Mouse (Mus musculus) hindbrain, embryonic 15.5 days (tissue): Measurements from ENCODE around the gene Spint3. TPM values are rescaled to one million over a fixed set of nuclear protein-coding genes. Genes with fewer than 3 reads are reported as not detected.

Source experiments
- ATAC-seq: fragments of 200-750 bp; cut with Nextera tagmentation; 2 replicates; pipeline ENCODE4 v1.8.0; 2017; ENCODE audit warnings: low read depth, moderate number of reproducible peaks, moderate TSS enrichment; ENCODE audit not compliant: low FRiP score
- H3K27ac ChIP-seq: fragments of 300-500 bp; sonication (generic); replicated peaks from 2 replicates; pipeline ENCODE4 v1.5.1; 2015; ENCODE audit warnings: mild to moderate bottlenecking, inconsistent platforms
- H3K27me3 ChIP-seq: fragments of 300-500 bp; sonication (generic); 2 replicates; pipeline ENCODE4 v1.6.1; 2015; ENCODE audit warnings: control low read depth, inconsistent platforms
- H3K36me3 ChIP-seq: fragments of 300-500 bp; sonication (generic); 2 replicates; pipeline ENCODE4 v1.6.1; 2015; ENCODE audit warnings: control low read depth, inconsistent platforms
- H3K4me1 ChIP-seq: fragments of 300-500 bp; sonication (generic); replicated peaks from 2 replicates; pipeline ENCODE4 v1.6.1; 2015; ENCODE audit warnings: control low read depth, inconsistent platforms
- H3K4me2 ChIP-seq: fragments of 300-500 bp; sonication (generic); 2 replicates; pipeline ENCODE4 v1.6.1; 2015; ENCODE audit warnings: moderate library complexity, mild to moderate bottlenecking, inconsistent platforms
- H3K4me3 ChIP-seq: fragments of 300-500 bp; sonication (generic); 2 replicates; pipeline ENCODE4 v1.5.1; 2015; ENCODE audit warnings: mild to moderate bottlenecking, inconsistent platforms
- H3K9ac ChIP-seq: fragments of 300-500 bp; sonication (generic); 2 replicates; pipeline ENCODE4 v1.6.1; 2015; ENCODE audit warnings: inconsistent platforms
- H3K9me3 ChIP-seq: fragments of 300-500 bp; sonication (generic); 2 replicates; pipeline ENCODE4 v1.6.1; 2016; ENCODE audit warnings: control low read depth, inconsistent platforms
- WGBS: fragments of 180-500 bp; shearing (Covaris S2); methylation state at CpG from one replicate; pipeline ENCODE4 v1.1.7; 2015; 5-methylcytosine and 5-hydroxymethylcytosine counted together
- polyA plus RNA-seq: library from polyadenylated mRNA; unstranded; fragments of >200 nt; fragmentation: Nextera tagmentation; extraction: Ambion mirVana; gene quantifications from 2 replicates; pipeline ENCODE4 v1.2.1, GENCODE M21; 2015

Spint3 gene
- polyA plus RNA-seq, 1 experiment from 2014 or later = not detected

DNA sequence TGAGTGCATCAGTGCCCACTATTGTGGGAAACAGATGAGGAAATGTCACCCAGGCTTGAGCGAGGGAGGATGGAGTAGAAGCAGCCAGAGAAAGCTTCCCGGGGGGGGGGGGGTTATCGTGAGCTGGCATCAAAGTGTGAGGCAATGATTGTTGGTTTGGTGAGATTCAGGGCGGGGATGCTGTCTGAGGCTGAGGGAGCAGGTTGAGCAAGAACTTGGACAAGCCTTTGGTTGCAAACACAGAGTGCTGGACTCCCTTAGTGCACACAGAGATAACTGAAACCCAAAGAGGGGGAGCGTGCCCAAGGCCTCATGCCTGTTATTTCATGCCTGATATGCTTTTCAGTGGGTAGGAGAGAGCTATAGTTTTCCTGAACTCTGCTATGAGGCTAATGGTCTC lies 5.8 kb downstream of the Spint3 start:
- Histone ChIP-seq H3K36me3 (no peaks in the 10 kb centered on the region), H3K4me3 (no peak overlapping the region), H3K9ac (no peak overlapping the region), H3K27me3 (peaks cover 18% of the 10 kb centered on the region), H3K9me3 (no peaks in the 10 kb centered on the region), H3K4me2 (no peak overlapping the region), H3K4me1 (peaks cover 16% of the 10 kb centered on the region), H3K27ac (no peak overlapping the region)
- no peak for ATAC-seq
- WGBS = 87% methylated on average over 5 of the region's 5 CpGs

DNA sequence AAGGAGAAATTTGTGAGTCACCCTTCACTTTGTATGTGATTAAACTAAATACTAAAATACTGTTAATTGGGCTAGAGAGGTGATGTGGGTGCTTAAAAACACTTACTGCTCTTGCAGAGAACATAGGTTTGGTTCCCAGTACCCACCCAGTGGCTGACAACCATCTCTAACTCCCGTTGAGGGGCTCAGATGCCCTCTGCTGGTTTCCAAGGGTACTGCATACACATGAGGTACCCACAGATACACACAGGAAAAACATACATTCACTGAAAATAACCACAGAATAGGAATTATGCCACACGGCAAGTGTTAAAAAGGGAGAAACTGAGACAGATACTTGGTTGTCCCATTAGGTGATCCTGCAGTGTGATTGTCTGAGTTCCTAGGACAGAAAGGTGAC lies 6.3 kb downstream of the Spint3 start:
- Histone ChIP-seq H3K4me1 (peaks cover 19% of the 10 kb centered on the region), H3K4me2 (no peak overlapping the region), H3K9me3 (no peaks in the 10 kb centered on the region), H3K4me3 (no peak overlapping the region), H3K9ac (no peak overlapping the region), H3K27ac (no peak overlapping the region), H3K36me3 (no peaks in the 10 kb centered on the region), H3K27me3 (peaks cover 22% of the 10 kb centered on the region)
- 86% methylated on average over 2 of the region's 2 CpGs for WGBS
- ATAC-seq = no peak

DNA sequence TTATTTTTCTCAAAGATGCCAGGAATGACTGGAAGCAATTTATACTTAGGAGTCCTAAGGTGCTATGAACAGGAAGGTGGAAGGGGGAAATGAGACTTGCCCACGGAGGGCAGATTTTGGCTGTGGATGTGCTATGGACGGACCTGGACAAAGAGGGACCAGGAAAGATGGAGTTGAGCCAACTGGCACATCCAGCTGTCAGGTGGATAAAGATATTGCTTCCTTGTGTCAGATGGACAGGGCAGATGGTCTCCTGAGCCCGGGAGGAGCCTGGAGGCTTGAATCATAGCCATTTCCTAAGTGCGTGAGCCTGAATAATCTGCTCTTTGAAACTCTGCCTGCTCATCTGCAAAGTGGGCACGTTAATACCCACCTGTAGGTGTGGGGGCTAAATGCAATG lies 8.9 kb downstream of the Spint3 start:
- Histone ChIP-seq H3K36me3 (no peaks in the 10 kb centered on the region), H3K9ac (no peak overlapping the region), H3K4me2 (no peak overlapping the region), H3K27me3 (peaks cover 25% of the 10 kb centered on the region), H3K4me1 (peaks cover 19% of the 10 kb centered on the region), H3K27ac (no peak overlapping the region), H3K4me3 (no peak overlapping the region), H3K9me3 (no peaks in the 10 kb centered on the region)
- 63% methylated on average over 5 of the region's 5 CpGs for WGBS
- ATAC-seq = no peak

DNA sequence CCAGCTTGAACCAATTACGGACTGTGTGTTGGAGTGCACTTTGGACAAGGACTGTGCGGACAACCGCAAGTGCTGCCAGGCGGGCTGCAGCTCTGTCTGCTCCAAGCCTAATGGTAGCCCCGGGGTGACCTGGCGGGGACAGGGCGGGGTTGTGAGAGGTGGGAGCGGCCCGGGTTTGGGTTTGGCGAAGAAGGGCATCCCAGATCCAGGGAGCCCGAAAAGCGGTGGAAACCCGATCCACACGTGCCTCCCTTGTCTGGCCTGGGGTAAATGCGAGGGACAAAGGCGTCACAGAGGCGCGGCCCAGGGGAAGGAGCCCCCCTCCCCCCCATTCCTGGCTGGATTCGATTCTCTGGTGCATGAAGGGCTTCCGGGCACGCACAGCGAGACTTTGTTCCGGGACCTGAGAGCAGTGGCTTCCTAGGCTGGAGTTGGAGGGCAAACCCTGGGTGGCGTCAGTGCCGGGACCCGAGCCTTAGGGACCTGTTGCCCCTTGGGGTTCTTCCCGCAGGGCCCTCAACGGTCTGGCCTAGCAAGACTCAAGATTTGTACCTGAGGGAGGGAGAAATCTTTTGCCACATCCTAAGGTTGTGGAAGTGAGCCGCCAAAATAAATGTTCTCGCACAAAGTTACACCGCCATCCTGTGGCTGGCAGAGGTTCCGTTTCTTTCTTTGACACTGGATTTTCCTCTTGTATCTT lies 9.8 kb downstream of the Spint3 start:
- peak overlapping the region; percentile 44 for H3K4me3 ChIP-seq
- H3K27ac ChIP-seq = no peak overlapping the region
- H3K36me3 ChIP-seq = no peaks in the 10 kb centered on the region
- no peaks in the 10 kb centered on the region for H3K9me3 ChIP-seq
- H3K9ac ChIP-seq = peak overlapping the region; percentile 34
- H3K4me2 ChIP-seq = peak overlapping the region; percentile 95
- ATAC-seq = peak; percentile 72; the same call in 1 of the 2 replicates
- H3K27me3 ChIP-seq = peaks cover 25% of the 10 kb centered on the region
- peaks cover 19% of the 10 kb centered on the region for H3K4me1 ChIP-seq
- WGBS = under 1% methylated on average over 32 of the region's 32 CpGs

DNA sequence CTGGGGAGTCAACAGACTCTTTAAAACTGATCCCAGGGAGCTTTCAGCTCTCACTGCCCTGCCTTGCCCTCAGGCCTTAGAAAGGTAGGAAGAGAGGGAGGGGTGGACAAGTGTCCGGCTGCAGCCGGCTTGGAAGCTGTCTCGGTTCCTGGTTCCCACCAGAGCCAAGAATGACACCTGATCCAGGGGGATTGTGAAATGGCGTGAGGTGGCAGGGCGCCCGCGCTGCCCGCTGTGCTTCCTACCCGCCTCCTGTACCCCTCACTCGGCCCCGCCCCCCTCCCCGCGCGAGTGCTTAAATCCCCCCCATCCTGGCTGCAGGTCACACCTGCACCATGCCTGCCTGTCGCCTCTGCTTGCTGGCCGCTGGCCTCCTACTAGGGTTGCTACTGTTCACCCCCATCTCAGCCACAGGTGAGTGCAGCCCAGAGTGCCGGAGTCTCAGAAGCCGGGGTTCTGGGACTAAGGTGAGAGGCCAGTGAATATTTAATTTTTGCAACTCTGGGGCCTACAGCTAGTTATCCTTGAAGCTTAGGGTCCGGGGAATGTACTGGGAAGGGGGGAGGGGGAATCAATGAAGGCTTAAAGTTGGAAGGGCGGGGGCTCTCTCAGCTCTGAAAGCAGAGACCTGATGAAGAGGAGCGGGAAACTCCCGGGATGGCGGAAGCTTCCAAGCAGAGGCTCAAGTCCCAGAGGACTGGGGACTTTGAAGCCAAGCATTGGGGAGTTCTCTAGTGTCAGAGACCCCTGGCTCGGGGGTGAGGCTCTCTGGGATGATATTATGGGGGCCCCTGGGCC lies 10.7 kb downstream of the Spint3 start, which contains the start of gene Wfdc2:
TSS of gene Wfdc2 (plus strand) at position 23 of the 798 bp plus-strand sequence.
- Histone ChIP-seq H3K9ac (peak within 1 kb of the TSS; percentile 34), H3K4me2 (peak within 1 kb of the TSS; percentile 95), H3K4me1 (peaks cover 19% of the 10 kb centered on the region), H3K9me3 (no peaks in the 10 kb centered on the region), H3K27me3 (peaks cover 25% of the 10 kb centered on the region), H3K4me3 (peak within 1 kb of the TSS; percentile 44), H3K36me3 (no peaks in the 10 kb centered on the region), H3K27ac (no peak within 1 kb of the TSS)
- 3% methylated on average over 24 of the region's 24 CpGs for WGBS
- no peak for ATAC-seq

DNA sequence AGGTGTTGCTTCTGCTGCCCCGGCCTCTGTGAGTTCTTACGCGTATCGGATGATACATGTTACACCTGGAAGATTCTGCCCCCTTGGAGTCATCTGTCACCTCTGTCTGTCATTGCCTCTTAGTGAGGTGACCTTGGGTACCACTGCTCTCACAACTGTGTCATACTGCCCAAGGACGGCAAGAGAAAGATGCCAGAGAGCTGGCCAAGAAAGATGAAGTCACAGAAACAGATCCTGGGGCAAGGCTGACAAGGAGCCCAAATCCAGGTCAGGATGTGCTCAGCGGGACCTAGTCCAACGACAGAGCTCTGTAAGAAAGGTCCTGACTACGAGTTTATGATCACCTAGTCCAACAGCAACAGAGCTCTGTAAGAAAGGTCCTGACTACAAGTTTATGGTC lies 13.2 kb downstream of the Spint3 start:
- Histone ChIP-seq H3K27me3 (peaks cover 25% of the 10 kb centered on the region), H3K4me3 (no peak overlapping the region), H3K9ac (no peak overlapping the region), H3K36me3 (no peaks in the 10 kb centered on the region), H3K27ac (no peak overlapping the region), H3K4me1 (peaks cover 19% of the 10 kb centered on the region), H3K4me2 (no peak overlapping the region), H3K9me3 (no peaks in the 10 kb centered on the region)
- WGBS = 91% methylated on average over 8 of the region's 8 CpGs
- ATAC-seq = no peak

DNA sequence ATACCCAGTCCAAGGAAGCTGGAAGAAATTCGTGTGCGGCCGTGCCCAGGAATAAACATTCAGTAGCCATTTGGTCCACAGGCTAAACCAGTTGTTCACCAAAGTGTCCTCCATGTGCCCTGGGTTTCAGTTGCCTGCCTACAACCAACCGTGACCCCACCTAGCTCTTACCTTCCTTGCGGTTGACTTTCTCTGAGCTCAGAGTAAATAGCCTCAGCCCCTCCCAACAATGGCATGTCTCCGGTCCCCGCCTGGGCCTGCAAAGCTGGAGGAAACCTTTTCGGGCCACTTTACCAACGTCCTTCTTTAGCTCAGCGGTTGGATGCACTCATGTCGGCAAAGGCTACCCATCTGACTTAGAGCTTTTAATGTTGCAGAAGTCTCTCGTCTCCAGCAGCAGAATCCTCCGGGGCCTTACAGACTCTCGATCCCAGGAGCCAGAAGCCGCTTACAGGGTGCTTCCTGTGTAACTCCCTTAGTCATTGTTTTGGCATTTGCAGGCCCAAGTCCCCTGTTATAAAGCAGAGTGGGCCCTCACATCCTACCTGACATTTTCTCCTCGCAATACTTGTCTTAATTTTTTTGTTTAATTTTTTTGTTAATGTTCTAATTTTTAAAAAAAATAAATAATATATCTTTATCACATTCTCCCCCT lies 14.1 kb downstream of the Spint3 start:
- Histone ChIP-seq H3K4me3 (no peak overlapping the region), H3K27me3 (peaks cover 15% of the 10 kb centered on the region), H3K36me3 (no peaks in the 10 kb centered on the region), H3K27ac (no peak overlapping the region), H3K9me3 (no peaks in the 10 kb centered on the region), H3K9ac (no peak overlapping the region), H3K4me1 (peaks cover 19% of the 10 kb centered on the region), H3K4me2 (no peak overlapping the region)
- ATAC-seq = no peak
- WGBS = 59% methylated on average over 16 of the region's 16 CpGs

DNA sequence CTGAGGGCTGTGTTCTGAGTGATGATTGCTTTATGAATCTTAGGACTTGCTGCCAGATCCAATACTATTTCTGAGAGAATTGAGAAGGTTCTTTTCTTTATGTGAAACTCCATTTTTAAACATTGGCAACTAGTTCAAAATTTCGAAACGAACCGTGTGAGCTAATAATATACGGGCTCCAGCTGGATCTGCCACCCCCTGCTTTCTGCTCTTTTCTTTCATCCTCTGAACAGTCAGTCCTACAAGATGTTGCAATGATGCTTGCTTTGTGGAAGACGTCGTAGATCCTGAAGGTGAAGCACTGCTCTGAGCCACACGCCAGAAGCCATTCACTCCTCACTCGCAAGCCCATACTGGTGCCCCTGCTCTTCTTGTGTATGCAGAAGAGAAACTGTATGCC lies 14.8 kb downstream of the Spint3 start:
- ATAC-seq = no peak
- 89% methylated on average over 8 of the region's 8 CpGs for WGBS

DNA sequence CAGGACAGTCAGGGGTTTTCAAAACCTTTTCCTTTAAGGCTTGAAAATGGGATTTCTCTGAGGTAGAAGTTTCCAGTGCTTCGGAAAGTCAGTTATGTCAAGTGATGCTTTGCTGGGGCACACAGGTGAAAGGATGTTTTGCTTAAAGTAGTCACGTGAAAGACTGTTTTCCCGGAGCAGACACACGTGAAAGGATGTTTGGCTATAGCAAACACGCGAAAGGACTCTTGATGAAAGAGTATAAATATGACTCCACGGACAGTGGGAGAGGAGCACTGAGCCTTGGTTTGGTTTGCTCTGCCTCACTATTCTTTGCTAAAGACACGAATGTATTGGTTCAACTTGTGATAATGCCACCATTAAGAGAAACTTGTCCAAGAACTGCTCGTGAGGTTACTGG lies 21.8 kb downstream of the Spint3 start:
- Histone ChIP-seq H3K4me2 (no peak overlapping the region), H3K4me1 (peaks cover 7% of the 10 kb centered on the region; the same call in 1 of the 2 replicates), H3K9me3 (no peaks in the 10 kb centered on the region), H3K27ac (no peak overlapping the region), H3K9ac (no peak overlapping the region), H3K36me3 (no peaks in the 10 kb centered on the region), H3K27me3 (no peaks in the 10 kb centered on the region), H3K4me3 (no peak overlapping the region)
- WGBS = 89% methylated on average over 9 of the region's 9 CpGs
- no peak for ATAC-seq

More for the DNA sequence above, 14.8 kb downstream of the Spint3 start:
- Histone ChIP-seq H3K4me3 (no peak overlapping the region), H3K36me3 (no peaks in the 10 kb centered on the region), H3K27ac (no peak overlapping the region), H3K4me1 (peaks cover 12% of the 10 kb centered on the region), H3K9me3 (no peaks in the 10 kb centered on the region), H3K27me3 (peaks cover 12% of the 10 kb centered on the region; the same call in 1 of the 2 replicates), H3K4me2 (no peak overlapping the region), H3K9ac (no peak overlapping the region)

DNA sequence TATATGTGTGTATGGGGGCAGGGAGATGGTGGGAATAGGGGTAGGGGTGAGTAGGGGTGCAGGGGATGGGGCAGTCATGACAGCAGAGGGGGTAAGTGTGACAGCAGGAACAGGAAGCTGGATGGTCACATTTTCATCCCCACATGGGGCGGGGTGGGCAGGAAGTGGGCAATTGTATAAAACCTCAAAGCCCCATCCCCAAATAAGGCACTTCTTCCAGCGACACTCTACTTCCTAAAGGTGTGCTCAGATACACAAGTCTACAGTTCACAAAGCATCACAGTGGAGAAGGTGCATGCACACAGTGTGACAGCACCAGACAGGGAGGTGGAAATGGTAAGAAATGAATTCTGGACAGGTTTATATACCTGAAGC lies 22.4 kb downstream of the Spint3 start:
- ATAC-seq = no peak
- no peak overlapping the region for H3K9ac ChIP-seq
- no peak overlapping the region for H3K4me3 ChIP-seq
- no peaks in the 10 kb centered on the region for H3K9me3 ChIP-seq
- H3K4me1 ChIP-seq = peaks cover 7% of the 10 kb centered on the region; the same call in 1 of the 2 replicates
- H3K27ac ChIP-seq = no peak overlapping the region
- H3K36me3 ChIP-seq = no peaks in the 10 kb centered on the region
- H3K4me2 ChIP-seq = no peak overlapping the region
- WGBS = 95% methylated on average over 2 of the region's 2 CpGs
- no peaks in the 10 kb centered on the region for H3K27me3 ChIP-seq

DNA sequence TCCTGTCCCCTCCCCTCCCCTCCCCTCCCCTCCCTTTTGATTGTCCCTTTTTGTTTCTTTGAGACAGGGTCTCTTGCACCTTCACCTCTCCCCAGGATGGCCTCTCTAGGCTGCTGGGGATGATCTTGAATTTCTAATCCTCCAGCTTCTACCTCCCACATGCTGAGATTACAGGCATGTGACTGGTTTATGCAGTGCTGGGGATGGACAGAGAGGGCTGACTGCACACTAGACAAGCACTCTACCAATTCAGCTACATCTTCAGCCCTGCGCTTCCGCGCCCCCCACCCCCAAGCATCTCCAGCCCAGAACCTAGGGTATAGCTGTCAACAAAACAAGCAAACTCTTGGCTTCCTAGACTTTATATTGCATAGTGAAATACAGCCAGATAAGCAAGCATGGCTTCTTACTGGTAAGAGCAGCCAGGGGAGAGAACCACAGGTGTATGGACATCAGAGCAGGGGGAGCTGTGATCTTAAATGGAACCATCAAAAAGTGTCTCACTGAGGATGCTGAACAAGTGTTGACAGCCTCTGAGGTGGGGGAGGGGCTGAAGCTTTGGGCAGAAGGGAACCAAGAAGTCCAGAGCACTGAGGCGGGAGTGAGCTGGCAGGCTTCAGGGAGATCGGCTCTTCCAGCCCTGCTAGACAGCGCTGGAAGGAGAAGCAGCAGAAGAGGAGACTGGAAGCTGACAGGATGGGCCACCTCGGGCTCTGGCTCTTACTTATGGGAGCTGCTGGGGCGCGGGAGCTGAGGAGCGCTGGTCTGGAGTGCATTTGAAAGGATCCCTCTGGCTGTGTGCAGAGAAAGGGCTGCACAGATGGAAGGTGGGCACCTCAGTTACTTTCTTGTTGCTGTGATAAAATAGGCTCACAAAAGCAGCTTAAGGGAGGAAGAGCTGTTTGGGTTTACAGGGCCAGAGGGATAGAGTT lies 23.0 kb downstream of the Spint3 start:
- H3K27ac ChIP-seq = no peak overlapping the region
- H3K4me2 ChIP-seq = peak overlapping the region; percentile 20; the same call in 1 of the 2 replicates
- peaks cover 7% of the 10 kb centered on the region; the same call in 1 of the 2 replicates for H3K4me1 ChIP-seq
- H3K27me3 ChIP-seq = no peaks in the 10 kb centered on the region
- H3K9me3 ChIP-seq = no peaks in the 10 kb centered on the region
- 19% methylated on average over 10 of the region's 10 CpGs for WGBS
- ATAC-seq = no peak
- H3K9ac ChIP-seq = no peak overlapping the region
- H3K4me3 ChIP-seq = no peak overlapping the region
- H3K36me3 ChIP-seq = no peaks in the 10 kb centered on the region
